Mouse (Mus musculus): Measurements from ENCODE around the gene Fabp7. TPM values are rescaled to one million over a fixed set of nuclear protein-coding genes. Genes with fewer than 3 reads are reported as not detected.

The Fabp7 gene
- polyA plus RNA-seq, 1 experiment, result not detected

GRCm38 (mm10) chr10:57784131-57784875 lies 378 bp upstream of the Fabp7 start:
- no peak overlapping the region for H3K4me3 ChIP-seq (ENCODE audit: low read depth, low read length)
- WGBS, result 38% methylated on average over 7 of the region's 7 CpGs
- no peaks in the 10 kb centered on the region for H3K4me1 ChIP-seq (ENCODE audit: control insufficient read depth, insufficient read depth, insufficient read length, low read length)
- 0 out of 2 replicates have a peak, but pooled peaks cover 3% of the 10 kb centered on the region for H3K27me3 ChIP-seq (ENCODE audit: control insufficient read depth, insufficient read depth, low read length)
- H3K36me3 ChIP-seq (ENCODE audit: control insufficient read depth, insufficient read depth, low read length), result no peaks in the 10 kb centered on the region
- TF ChIP-seq POLR2A (IDR thresholded peaks at IDR 0.05; ENCODE audit: low read depth, low read length) (no peak), CTCF (IDR thresholded peaks at IDR 0.05; ENCODE audit: extremely low read depth, insufficient read length, insufficient replicate concordance, low read depth, low read length) (no peak)
- H3K27ac ChIP-seq (ENCODE audit: insufficient read depth, low read depth, low read length), result no peak overlapping the region

GRCm38 (mm10) chr10:57785552-57785951 lies 871 bp downstream of the Fabp7 start:
- WGBS, result 81% methylated on average over 2 of the region's 2 CpGs
- H3K27me3 ChIP-seq (ENCODE audit: control insufficient read depth, insufficient read depth, low read length), result 0 out of 2 replicates have a peak, but pooled peaks cover 3% of the 10 kb centered on the region
- no peaks in the 10 kb centered on the region for H3K36me3 ChIP-seq (ENCODE audit: control insufficient read depth, insufficient read depth, low read length)
- no peak overlapping the region for H3K4me3 ChIP-seq (ENCODE audit: low read depth, low read length)
- no peak for TF ChIP-seq CTCF (IDR thresholded peaks at IDR 0.05; ENCODE audit: extremely low read depth, insufficient read length, insufficient replicate concordance, low read depth, low read length)
- no peak for TF ChIP-seq POLR2A (IDR thresholded peaks at IDR 0.05; ENCODE audit: low read depth, low read length)
- H3K4me1 ChIP-seq (ENCODE audit: control insufficient read depth, insufficient read depth, insufficient read length, low read length), result no peaks in the 10 kb centered on the region
- no peak overlapping the region for H3K27ac ChIP-seq (ENCODE audit: insufficient read depth, low read depth, low read length)

- 86% methylated on average over 1 of the region's 1 CpGs for WGBS
- no peak for TF ChIP-seq CTCF (IDR thresholded peaks at IDR 0.05; ENCODE audit: extremely low read depth, insufficient read length, insufficient replicate concordance, low read depth, low read length)
- no peak for TF ChIP-seq POLR2A (IDR thresholded peaks at IDR 0.05; ENCODE audit: low read depth, low read length)
- Histone ChIP-seq H3K27ac (ENCODE audit: insufficient read depth, low read depth, low read length) (no peak overlapping the region), H3K4me3 (ENCODE audit: low read depth, low read length) (no peak overlapping the region), H3K36me3 (ENCODE audit: control insufficient read depth, insufficient read depth, low read length) (no peaks in the 10 kb centered on the region), H3K4me1 (ENCODE audit: control insufficient read depth, insufficient read depth, insufficient read length, low read length) (peaks cover 2% of the 10 kb centered on the region; the same call in 1 of the 2 replicates), H3K27me3 (ENCODE audit: control insufficient read depth, insufficient read depth, low read length) (no peaks in the 10 kb centered on the region)
Measured at GRCm38 (mm10) chr10:57792957-57793356, 8.3 kb downstream of the Fabp7 start.

- Histone ChIP-seq H3K4me1 (ENCODE audit: control insufficient read depth, insufficient read depth, insufficient read length, low read length) (peaks cover 2% of the 10 kb centered on the region; the same call in 1 of the 2 replicates), H3K4me3 (ENCODE audit: low read depth, low read length) (peak within 1 kb of the TSS; percentile 89), H3K27me3 (ENCODE audit: control insufficient read depth, insufficient read depth, low read length) (no peaks in the 10 kb centered on the region), H3K36me3 (ENCODE audit: control insufficient read depth, insufficient read depth, low read length) (no peaks in the 10 kb centered on the region), H3K27ac (ENCODE audit: insufficient read depth, low read depth, low read length) (peak within 1 kb of the TSS; percentile 91)
- 23% methylated on average over 7 of the region's 7 CpGs for WGBS
- TF ChIP-seq CTCF (IDR thresholded peaks at IDR 0.05; ENCODE audit: extremely low read depth, insufficient read length, insufficient replicate concordance, low read depth, low read length) (no peak), POLR2A (IDR thresholded peaks at IDR 0.05; ENCODE audit: low read depth, low read length) (no peak)
Measured at GRCm38 (mm10) chr10:57794018-57794417, 9.3 kb downstream of the Fabp7 start, which contains the start of gene Smpdl3a. Gene Smpdl3a, plus strand, starts transcription at chr10:57794335.

- no peaks in the 10 kb centered on the region for H3K27me3 ChIP-seq (ENCODE audit: control insufficient read depth, insufficient read depth, low read length)
- H3K27ac ChIP-seq (ENCODE audit: insufficient read depth, low read depth, low read length), result peak overlapping the region; percentile 91
- TF ChIP-seq POLR2A (IDR thresholded peaks at IDR 0.05; ENCODE audit: low read depth, low read length) (peak; percentile 52; the same call in 1 of the 2 replicates), CTCF (IDR thresholded peaks at IDR 0.05; ENCODE audit: extremely low read depth, insufficient read length, insufficient replicate concordance, low read depth, low read length) (peak; percentile 30; the same call in 1 of the 2 replicates)
- H3K4me1 ChIP-seq (ENCODE audit: control insufficient read depth, insufficient read depth, insufficient read length, low read length), result peaks cover 2% of the 10 kb centered on the region; the same call in 1 of the 2 replicates
- WGBS, result under 1% methylated on average over 44 of the region's 44 CpGs
- H3K4me3 ChIP-seq (ENCODE audit: low read depth, low read length), result peak overlapping the region; percentile 89
- no peaks in the 10 kb centered on the region for H3K36me3 ChIP-seq (ENCODE audit: control insufficient read depth, insufficient read depth, low read length)
Measured at GRCm38 (mm10) chr10:57794491-57795461, 10.1 kb downstream of the Fabp7 start.

GRCm38 (mm10) chr10:57795542-57795941 lies 10.9 kb downstream of the Fabp7 start:
- TF ChIP-seq CTCF (IDR thresholded peaks at IDR 0.05; ENCODE audit: extremely low read depth, insufficient read length, insufficient replicate concordance, low read depth, low read length), result no peak
- peak overlapping the region; percentile 91 for H3K27ac ChIP-seq (ENCODE audit: insufficient read depth, low read depth, low read length)
- peak overlapping the region; percentile 89 for H3K4me3 ChIP-seq (ENCODE audit: low read depth, low read length)
- no peaks in the 10 kb centered on the region for H3K27me3 ChIP-seq (ENCODE audit: control insufficient read depth, insufficient read depth, low read length)
- 5% methylated on average over 4 of the region's 4 CpGs for WGBS
- no peaks in the 10 kb centered on the region for H3K36me3 ChIP-seq (ENCODE audit: control insufficient read depth, insufficient read depth, low read length)
- peaks cover 2% of the 10 kb centered on the region; the same call in 1 of the 2 replicates for H3K4me1 ChIP-seq (ENCODE audit: control insufficient read depth, insufficient read depth, insufficient read length, low read length)

All from small intestine, adult 2 months (tissue).